Mouse (Mus musculus) kidney, postnatal 0 days (tissue): ENCODE measurements around the gene Scarf1. TPM values are rescaled to one million over a fixed set of nuclear protein-coding genes. Genes with fewer than 3 reads are reported as not detected.

Experiments
- ATAC-seq: fragments of 200-750 bp; cut with Nextera tagmentation; replicated peaks from 2 replicates; pipeline ENCODE4 v1.8.0; 2017; ENCODE audit warnings: low read depth, moderate number of reproducible peaks, moderate TSS enrichment, moderate library complexity; ENCODE audit not compliant: low FRiP score
- DNase-seq: peaks from one replicate; pipeline ENCODE4 v3.0.0-alpha.2; 2016; ENCODE audit warnings: low spot score
- H3K27ac ChIP-seq: fragments of 300-500 bp; sonication (generic); 2 replicates; pipeline ENCODE4 v1.5.1; 2014; ENCODE audit warnings: mild to moderate bottlenecking
- H3K27me3 ChIP-seq: fragments of 300-500 bp; sonication (generic); 2 replicates; pipeline ENCODE4 v1.6.1; 2014; ENCODE audit warnings: low read length, mixed read lengths; ENCODE audit not compliant: insufficient read depth
- H3K36me3 ChIP-seq: fragments of 300-500 bp; sonication (generic); 2 replicates; pipeline ENCODE4 v1.6.1; 2014; ENCODE audit warnings: low read length, mixed read lengths; ENCODE audit not compliant: insufficient read depth
- H3K4me1 ChIP-seq: fragments of 300-500 bp; sonication (generic); replicated peaks from 2 replicates; pipeline ENCODE4 v1.6.1; 2014; ENCODE audit warnings: antibody characterized with exemption, low read length, mixed read lengths; ENCODE audit not compliant: insufficient read depth
- H3K4me2 ChIP-seq: fragments of 300-500 bp; sonication (generic); 2 replicates; pipeline ENCODE4 v1.6.1; 2014; ENCODE audit warnings: mild to moderate bottlenecking, low read length, moderate library complexity, mixed read lengths
- H3K4me3 ChIP-seq: fragments of 300-500 bp; sonication (generic); replicated peaks from 2 replicates; pipeline ENCODE4 v1.5.1; 2014; ENCODE audit warnings: low read depth, low read length
- H3K9ac ChIP-seq: fragments of 300-500 bp; sonication (generic); 2 replicates; pipeline ENCODE4 v1.6.1; 2014; ENCODE audit warnings: low read depth, low read length
- H3K9me3 ChIP-seq: fragments of 300-500 bp; sonication (generic); replicated peaks from 2 replicates; pipeline ENCODE4 v1.6.1; 2016; ENCODE audit warnings: low read length, inconsistent platforms, mixed read lengths
- CTCF ChIP-seq: IDR thresholded peaks from 2 replicates; pipeline ENCODE4 v1.5.1; 2016; ENCODE audit warnings: antibody characterized with exemption, low read depth, mild to moderate bottlenecking, moderate library complexity
- WGBS: fragments of 180-500 bp; shearing (Covaris S2); extraction: QIAGEN DNeasy Blood & Tissue Kit; methylation state at CpG from one replicate; pipeline ENCODE4 v1.1.7; 2014; 5-methylcytosine and 5-hydroxymethylcytosine counted together
- polyA plus RNA-seq: library from polyadenylated mRNA; unstranded; fragments of >200 nt; fragmentation: Nextera tagmentation; extraction: Ambion mirVana; gene quantifications from 2 replicates; pipeline ENCODE4 v1.2.1, GENCODE M21; 2015

The Scarf1 gene
- polyA plus RNA-seq, 1 experiment from 2014 or later = 14.4 TPM

GRCm38 (mm10) chr11:75509741-75510626 lies 3.4 kb upstream of the Scarf1 start, which contains the start of gene Rilp:
Gene Rilp (plus strand): TSS chr11:75510094.
- 2% methylated on average over 43 of the region's 43 CpGs for WGBS
- Histone ChIP-seq H3K27ac (peak within 1 kb of the TSS; percentile 92), H3K4me2 (peak within 1 kb of the TSS; percentile 90), H3K9ac (peak within 1 kb of the TSS; percentile 63), H3K4me3 (peak within 1 kb of the TSS; percentile 41), H3K4me1 (peaks cover 11% of the 10 kb centered on the region), H3K27me3 (no peaks in the 10 kb centered on the region), H3K9me3 (no peaks in the 10 kb centered on the region), H3K36me3 (peaks cover 37% of the 10 kb centered on the region)
- ATAC-seq (peak; percentile 78), DNase-seq (peak; percentile 72)
- 0 out of 2 replicates have a peak, but pooled peaks have one; percentile 30 for TF ChIP-seq CTCF

DNA sequence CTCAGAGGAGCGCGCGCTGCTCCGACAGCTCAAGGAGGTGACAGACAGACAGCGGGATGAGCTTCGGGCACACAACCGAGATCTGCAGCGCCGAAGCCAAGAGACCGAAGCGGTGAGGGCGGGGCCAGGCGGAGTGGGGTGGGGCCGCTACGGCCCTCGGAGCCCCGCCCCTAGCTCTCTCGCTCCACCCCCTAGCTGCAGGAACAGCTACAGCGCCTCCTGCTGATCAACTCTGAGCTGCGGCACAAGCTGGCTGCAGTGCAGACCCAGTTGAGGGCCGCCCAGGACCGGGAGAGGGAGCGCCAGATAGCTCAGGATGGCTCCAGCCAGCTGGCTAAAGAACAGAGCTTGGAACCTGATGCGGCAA lies 2.7 kb upstream of the Scarf1 start:
- ATAC-seq = peak; percentile 89
- peaks cover 11% of the 10 kb centered on the region for H3K4me1 ChIP-seq
- peak overlapping the region; percentile 41 for H3K4me3 ChIP-seq
- peak; percentile 95 for TF ChIP-seq CTCF
- 4% methylated on average over 24 of the region's 24 CpGs for WGBS
- peak; percentile 97 for DNase-seq
- no peaks in the 10 kb centered on the region for H3K9me3 ChIP-seq
- H3K4me2 ChIP-seq = peak overlapping the region; percentile 90
- H3K9ac ChIP-seq = peak overlapping the region; percentile 63
- peaks cover 33% of the 10 kb centered on the region for H3K36me3 ChIP-seq
- H3K27ac ChIP-seq = peak overlapping the region; percentile 92
- H3K27me3 ChIP-seq = no peaks in the 10 kb centered on the region

DNA sequence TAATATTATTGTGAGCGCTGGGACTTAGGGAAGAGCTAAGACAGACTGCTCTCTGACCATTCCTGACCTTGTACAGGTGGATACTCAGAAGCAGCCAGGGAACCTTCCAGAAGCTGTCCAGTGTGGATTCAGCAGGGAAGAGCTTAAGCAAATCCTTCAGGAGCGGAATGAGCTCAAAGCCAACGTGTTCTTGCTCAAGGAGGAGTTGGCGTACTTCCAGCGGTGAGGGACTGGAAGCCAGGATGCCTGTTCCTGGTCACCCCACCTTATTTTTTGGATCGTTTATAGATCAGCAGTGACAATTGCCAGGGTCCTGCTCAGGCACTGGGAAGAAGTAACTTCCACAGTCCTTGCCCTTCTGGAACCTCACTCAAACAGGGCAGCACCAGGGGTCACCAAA lies 2.1 kb upstream of the Scarf1 start:
- Histone ChIP-seq H3K4me2 (no peak overlapping the region), H3K36me3 (peaks cover 28% of the 10 kb centered on the region), H3K27me3 (no peaks in the 10 kb centered on the region), H3K4me3 (no peak overlapping the region), H3K4me1 (peaks cover 11% of the 10 kb centered on the region), H3K9ac (no peak overlapping the region), H3K27ac (no peak overlapping the region), H3K9me3 (no peaks in the 10 kb centered on the region)
- WGBS = 76% methylated on average over 6 of the region's 6 CpGs
- TF ChIP-seq CTCF = no peak
- ATAC-seq (no peak), DNase-seq (no peak)

DNA sequence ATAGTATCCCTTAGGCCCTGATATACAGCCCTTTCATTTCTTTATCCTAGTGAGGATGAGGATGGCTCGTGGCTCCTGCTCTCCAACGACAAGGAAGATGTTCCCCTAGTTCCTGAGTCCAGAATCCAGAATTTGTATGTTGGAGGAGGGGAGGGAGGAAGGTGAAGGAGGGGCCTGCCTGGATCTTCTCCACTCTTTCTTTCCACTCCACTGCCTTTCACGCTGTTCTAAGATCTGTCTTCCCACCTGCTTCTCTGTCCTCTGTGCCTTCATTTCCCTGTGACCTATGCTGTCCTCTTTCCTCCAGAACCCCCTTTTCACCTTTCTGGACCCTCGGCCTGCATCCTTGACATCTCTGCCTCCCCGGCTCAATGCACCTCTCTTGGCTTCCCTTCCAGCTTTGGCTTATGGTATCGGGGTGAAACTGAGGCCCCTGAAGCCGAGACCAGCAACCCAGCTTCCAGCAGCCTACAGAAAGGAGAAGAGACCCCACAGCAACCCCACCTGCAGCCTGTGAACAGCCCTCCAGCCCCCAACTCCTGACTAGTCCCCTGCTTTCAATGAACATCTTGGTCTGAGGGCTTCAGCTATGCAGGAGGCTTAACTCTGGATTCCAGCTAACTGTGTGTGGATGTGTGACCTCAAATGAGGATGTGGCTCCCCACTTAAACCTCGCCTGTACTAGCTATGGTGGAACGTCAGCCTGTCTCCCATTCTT lies 880 bp upstream of the Scarf1 start:
- no peaks in the 10 kb centered on the region for H3K9me3 ChIP-seq
- H3K27ac ChIP-seq = 0 out of 2 replicates have a peak overlapping the region, but pooled peaks have one; percentile 25
- no peak overlapping the region for H3K9ac ChIP-seq
- H3K4me3 ChIP-seq = no peak overlapping the region
- no peak for DNase-seq
- TF ChIP-seq CTCF = no peak
- no peak for ATAC-seq
- WGBS = 77% methylated on average over 9 of the region's 9 CpGs
- no peak overlapping the region for H3K4me2 ChIP-seq
- peaks cover 11% of the 10 kb centered on the region for H3K4me1 ChIP-seq
- peaks cover 24% of the 10 kb centered on the region; the same call in 1 of the 2 replicates for H3K36me3 ChIP-seq
- H3K27me3 ChIP-seq = no peaks in the 10 kb centered on the region

DNA sequence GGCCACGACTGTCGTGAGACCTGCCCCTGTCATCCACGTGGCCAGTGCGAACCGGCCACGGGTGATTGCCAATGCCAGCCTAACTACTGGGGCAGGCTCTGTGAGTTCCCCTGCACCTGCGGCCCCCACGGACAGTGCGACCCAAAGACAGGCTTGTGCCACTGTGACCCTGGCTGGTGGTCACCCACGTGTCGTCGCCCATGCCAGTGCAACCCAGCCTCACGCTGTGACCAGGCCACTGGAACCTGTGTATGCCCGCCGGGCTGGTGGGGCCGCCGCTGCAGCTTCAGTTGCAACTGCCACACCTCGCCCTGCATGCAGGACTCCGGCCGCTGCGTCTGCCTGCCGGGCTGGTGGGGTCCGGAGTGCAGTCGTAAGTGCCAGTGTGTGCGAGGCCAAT lies 1.8 kb downstream of the Scarf1 start:
- Histone ChIP-seq H3K4me3 (no peak overlapping the region), H3K36me3 (0 out of 2 replicates have a peak, but pooled peaks cover 3% of the 10 kb centered on the region), H3K27ac (no peak overlapping the region), H3K4me1 (no peaks in the 10 kb centered on the region), H3K9ac (no peak overlapping the region), H3K4me2 (no peak overlapping the region), H3K27me3 (no peaks in the 10 kb centered on the region), H3K9me3 (no peaks in the 10 kb centered on the region)
- WGBS = 94% methylated on average over 25 of the region's 25 CpGs
- no peak for DNase-seq
- TF ChIP-seq CTCF = no peak
- ATAC-seq = no peak
